Mouse (Mus musculus) subcutaneous adipose tissue, adult 2 months (tissue): ENCODE measurements around the gene Pgk2. TPM values are rescaled to one million over a fixed set of nuclear protein-coding genes. Genes with fewer than 3 reads are reported as not detected.

ENCODE experiments used
- polyA plus RNA-seq: library from polyadenylated mRNA; depleted of rRNA; stranded (reverse); fragments of >200 nt; gene quantifications from 2 replicates; pipeline ENCODE4 v1.2.3, GENCODE M21; 2012; ENCODE audit warnings: low replicate concordance; rRNA removed

Gene Pgk2
- polyA plus RNA-seq: not detected in 2 replicates

GRCm38 (mm10) chr17:40208540-40208939 is at the start of gene Pgk2:
Gene Pgk2 (minus strand): TSS chr17:40208640.

DNA sequence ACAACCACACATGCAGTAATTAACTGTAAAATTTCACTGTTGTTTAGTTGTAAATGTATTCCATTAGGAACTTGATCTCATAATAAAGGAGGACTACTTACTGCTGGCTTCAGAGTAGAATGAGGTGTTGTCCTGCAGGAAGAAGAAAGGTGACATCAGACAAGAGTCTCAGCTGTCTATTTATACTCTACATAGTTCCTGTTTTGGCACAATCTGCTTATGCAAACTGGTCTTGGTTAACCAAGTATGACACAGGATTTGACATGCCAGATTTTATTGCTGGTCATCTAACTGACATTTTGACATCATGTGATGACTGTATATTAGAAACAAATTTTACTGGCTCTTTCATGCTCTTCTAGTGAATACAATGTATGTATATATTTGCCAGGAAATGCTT is 33.7 kb upstream of the Pgk2 start, which contains the start of gene Crisp3:
Crisp3 (minus strand) TSS at position 154 of the 400 bp plus-strand sequence.

Other genes starting within 250 kb of the Pgk2 start
- gene AC192777.2, start 113.2 kb downstream of the Pgk2 start, polyA plus RNA-seq: not detected in 2 replicates
- gene Crisp3, start 33.6 kb upstream of the Pgk2 start, polyA plus RNA-seq: not detected in 2 replicates
- gene Crisp1, start 110.6 kb upstream of the Pgk2 start, polyA plus RNA-seq: 0.96 and 2.5 TPM in 2 replicates